Mouse (Mus musculus) forelimb bud, embryonic 11.5 days (tissue): Measurements from ENCODE around the gene Cacng2.

Experiments
- DNase-seq: peaks from one replicate; pipeline ENCODE4 v3.0.0-alpha.2; 2012; ENCODE audit warnings: low read depth, low spot score

Gene Cacng2

GRCm38 (mm10) chr15:77952921-77953320 is 166.9 kb downstream of the Cacng2 start:
- DNase-seq: no peak

- no peak for DNase-seq
These were observed 170.8 kb downstream of the Cacng2 start for GRCm38 (mm10) chr15:77949061-77949460.

- DNase-seq: no peak
These were observed 174.1 kb downstream of the Cacng2 start for GRCm38 (mm10) chr15:77945711-77946110.
